Mouse (Mus musculus) myocyte (in vitro differentiated cells): ENCODE data around the gene Rnpepl1. TPM values are rescaled to one million over a fixed set of nuclear protein-coding genes. Genes with fewer than 3 reads are reported as not detected.

Experiments used
- H3K27me3 ChIP-seq: one replicate; pipeline ENCODE4 v1.6.1; 2011; ENCODE audit not compliant: control insufficient read depth, insufficient read depth, insufficient read length
- H3K36me3 ChIP-seq: one replicate; pipeline ENCODE4 v1.6.1; 2011; ENCODE audit not compliant: control insufficient read depth, insufficient read depth
- H3K4me2 ChIP-seq: one replicate; pipeline ENCODE4 v1.6.1; 2011; ENCODE audit warnings: low read depth, control low read depth
- H3K4me3 ChIP-seq: one replicate; pipeline ENCODE4 v1.5.1; 2011; ENCODE audit warnings: mild to moderate bottlenecking, control low read depth, moderate library complexity
- H3K79me2 ChIP-seq: one replicate; pipeline ENCODE4 v1.6.1; 2011; ENCODE audit not compliant: control insufficient read depth, insufficient read depth
- H3ac ChIP-seq: one replicate; pipeline ENCODE4 v1.6.1; 2011; ENCODE audit not compliant: control insufficient read depth, insufficient read length
- CEBPB ChIP-seq: IDR thresholded peaks from 2 replicates; pipeline ENCODE4 v1.6.1; 2011; ENCODE audit warnings: mild to moderate bottlenecking, moderate library complexity; ENCODE audit not compliant: poor library complexity, insufficient read depth, severe bottlenecking
- E2F4 ChIP-seq: IDR thresholded peaks from one replicate; pipeline ENCODE4 v1.6.1; 2011; ENCODE audit warnings: mild to moderate bottlenecking, control low read depth, moderate library complexity; ENCODE audit not compliant: insufficient read depth
- MAX ChIP-seq: IDR thresholded peaks from one replicate; pipeline ENCODE4 v1.6.1; 2011; ENCODE audit warnings: low read depth, mild to moderate bottlenecking, control low read depth
- MYOD1 ChIP-seq, 3 experiments: IDR thresholded peaks; one replicate each; pipeline ENCODE4 v1.6.1; 2011; ENCODE audit warnings: control low read depth in 2 of 3, low read depth in 2 of 3, mild to moderate bottlenecking in 2 of 3, moderate library complexity in 1 of 3; ENCODE audit not compliant: insufficient read length in 2 of 3, control insufficient read depth in 1 of 3
- MYOG ChIP-seq, 3 experiments: IDR thresholded peaks; one replicate each; pipeline ENCODE4 v1.6.1; 2011; ENCODE audit warnings: control low read depth in 2 of 3, low read depth in 2 of 3, mild to moderate bottlenecking in 2 of 3; ENCODE audit not compliant: insufficient read length in 2 of 3, control insufficient read depth in 1 of 3, insufficient read depth in 1 of 3
- POLR2A ChIP-seq: IDR thresholded peaks from one replicate; pipeline ENCODE4 v1.6.1; 2011; ENCODE audit warnings: low read depth, mild to moderate bottlenecking, control low read depth, moderate library complexity; ENCODE audit not compliant: insufficient read length
- POLR2AphosphoS2 ChIP-seq: IDR thresholded peaks from one replicate; pipeline ENCODE4 v1.6.1; 2011; ENCODE audit warnings: low read depth, control low read depth; ENCODE audit not compliant: insufficient read length
- REST ChIP-seq: IDR thresholded peaks from one replicate; pipeline ENCODE4 v1.6.1; 2011; ENCODE audit warnings: mild to moderate bottlenecking, control low read depth, moderate library complexity; ENCODE audit not compliant: insufficient read depth, insufficient read length
- SRF ChIP-seq: IDR thresholded peaks from one replicate; pipeline ENCODE4 v1.6.1; 2011; ENCODE audit warnings: low read depth; ENCODE audit not compliant: control insufficient read depth, insufficient read length
- TCF12 ChIP-seq: IDR thresholded peaks from one replicate; pipeline ENCODE4 v1.6.1; 2011; ENCODE audit warnings: mild to moderate bottlenecking, control low read depth; ENCODE audit not compliant: poor library complexity, insufficient read depth, severe bottlenecking
- TCF3 ChIP-seq: IDR thresholded peaks from one replicate; pipeline ENCODE4 v1.6.1; 2011; ENCODE audit warnings: low read depth, control low read depth; ENCODE audit not compliant: insufficient read length
- USF1 ChIP-seq: IDR thresholded peaks from one replicate; pipeline ENCODE4 v1.6.1; 2011; ENCODE audit warnings: low read depth, mild to moderate bottlenecking, control low read depth, moderate library complexity
- polyA plus RNA-seq: library from polyadenylated mRNA; unstranded; fragments of >200 nt; fragmentation: generic; extraction: Trizol; gene quantifications from one replicate; pipeline ENCODE4 v1.2.1, GENCODE M21; 2012; ENCODE audit warnings: missing spikeins

Rnpepl1 gene
- polyA plus RNA-seq, 1 experiment = 48.6 TPM

DNA sequence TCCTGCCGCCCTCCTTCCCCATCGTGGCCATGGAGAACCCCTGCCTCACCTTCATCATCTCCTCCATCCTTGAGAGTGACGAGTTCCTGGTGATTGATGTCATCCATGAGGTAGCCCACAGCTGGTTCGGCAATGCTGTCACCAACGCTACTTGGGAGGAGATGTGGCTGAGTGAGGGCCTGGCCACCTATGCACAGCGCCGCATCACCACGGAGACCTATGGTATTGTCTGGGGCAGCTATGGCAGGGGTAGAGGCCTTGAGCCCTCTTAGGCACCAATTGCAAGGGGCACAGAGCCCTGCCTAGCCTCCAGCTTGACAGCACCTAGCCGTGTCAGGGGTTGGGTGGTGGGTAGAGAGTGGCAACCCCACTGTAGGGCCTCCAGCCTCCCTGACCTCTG is 6.1 kb downstream of the Rnpepl1 start:
- no peaks in the 10 kb centered on the region for H3K27me3 ChIP-seq
- H3ac ChIP-seq = no peak overlapping the region
- H3K4me3 ChIP-seq = no peak overlapping the region
- H3K4me2 ChIP-seq = no peak overlapping the region
- TF ChIP-seq REST (no peak), POLR2A (no peak), TCF3 (no peak), POLR2AphosphoS2 (no peak), E2F4 (no peak), CEBPB (no peak)
- H3K36me3 ChIP-seq = peaks cover 18% of the 10 kb centered on the region
- no peaks in the 10 kb centered on the region for H3K79me2 ChIP-seq

DNA sequence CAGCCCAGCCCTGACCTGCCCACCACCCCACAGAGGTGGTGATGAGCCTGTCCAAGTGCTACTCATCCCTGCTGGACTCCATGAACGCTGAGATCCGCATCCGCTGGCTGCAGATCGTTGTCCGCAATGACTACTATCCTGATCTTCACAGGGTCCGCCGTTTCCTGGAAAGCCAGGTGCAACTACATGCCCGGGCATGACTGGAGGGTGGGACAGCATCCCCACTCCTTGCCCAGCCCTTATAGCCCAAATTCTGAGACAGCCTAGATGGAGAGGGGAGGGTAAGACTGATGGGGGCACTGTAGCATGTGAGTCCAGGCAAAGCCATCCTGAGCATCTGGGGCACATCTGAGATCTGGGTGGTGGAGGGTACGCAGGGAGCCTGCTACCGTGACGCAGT is 8.6 kb downstream of the Rnpepl1 start:
- Histone ChIP-seq H3K4me3 (no peak overlapping the region), H3K36me3 (peaks cover 18% of the 10 kb centered on the region), H3K4me2 (no peak overlapping the region), H3K27me3 (no peaks in the 10 kb centered on the region), H3ac (no peak overlapping the region), H3K79me2 (no peaks in the 10 kb centered on the region)
- TF ChIP-seq SRF (no peak), CEBPB (no peak), E2F4 (no peak), REST (no peak), MAX (no peak), POLR2AphosphoS2 (no peak)

DNA sequence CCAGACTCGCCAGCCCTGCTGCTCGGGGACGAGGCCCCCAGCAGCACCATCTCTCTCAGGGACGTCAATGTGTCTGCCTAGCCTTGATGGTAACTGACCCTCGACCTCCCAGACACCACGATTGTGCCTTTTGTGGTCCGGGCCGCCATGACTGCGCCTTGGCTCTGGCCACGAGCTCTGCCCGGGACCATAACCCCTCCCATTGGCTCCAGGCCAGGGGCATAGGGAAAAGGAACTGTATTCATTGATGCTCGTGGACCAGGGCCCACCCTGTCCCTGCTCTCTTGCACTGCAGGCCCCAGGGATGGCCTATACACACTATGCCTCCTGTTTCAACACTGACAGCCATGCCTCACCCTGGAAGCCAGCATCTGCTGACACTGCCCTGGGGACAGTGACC is 9.2 kb downstream of the Rnpepl1 start:
- no peak overlapping the region for H3ac ChIP-seq
- H3K4me2 ChIP-seq = no peak overlapping the region
- H3K4me3 ChIP-seq = no peak overlapping the region
- H3K27me3 ChIP-seq = no peaks in the 10 kb centered on the region
- no peaks in the 10 kb centered on the region for H3K79me2 ChIP-seq
- peaks cover 18% of the 10 kb centered on the region for H3K36me3 ChIP-seq
- no peak for TF ChIP-seq POLR2A
- TF ChIP-seq CEBPB = no peak
- TF ChIP-seq MYOG (IDR thresholded peaks at IDR 0.05; ENCODE audit: control insufficient read depth in 1 of 3, insufficient read depth in 1 of 3, insufficient read length in 2 of 3, low read depth in 2 of 3) = no peak
- TF ChIP-seq MAX = no peak
- TF ChIP-seq TCF12 = no peak
- TF ChIP-seq TCF3 = no peak
- no peak for TF ChIP-seq SRF
- TF ChIP-seq REST = no peak
- no peak for TF ChIP-seq USF1
- no peak for TF ChIP-seq E2F4
- TF ChIP-seq MYOD1 (IDR thresholded peaks at IDR 0.05; ENCODE audit: control insufficient read depth in 1 of 3, insufficient read length in 2 of 3, low read depth in 2 of 3) = no peak
- no peak for TF ChIP-seq POLR2AphosphoS2

DNA sequence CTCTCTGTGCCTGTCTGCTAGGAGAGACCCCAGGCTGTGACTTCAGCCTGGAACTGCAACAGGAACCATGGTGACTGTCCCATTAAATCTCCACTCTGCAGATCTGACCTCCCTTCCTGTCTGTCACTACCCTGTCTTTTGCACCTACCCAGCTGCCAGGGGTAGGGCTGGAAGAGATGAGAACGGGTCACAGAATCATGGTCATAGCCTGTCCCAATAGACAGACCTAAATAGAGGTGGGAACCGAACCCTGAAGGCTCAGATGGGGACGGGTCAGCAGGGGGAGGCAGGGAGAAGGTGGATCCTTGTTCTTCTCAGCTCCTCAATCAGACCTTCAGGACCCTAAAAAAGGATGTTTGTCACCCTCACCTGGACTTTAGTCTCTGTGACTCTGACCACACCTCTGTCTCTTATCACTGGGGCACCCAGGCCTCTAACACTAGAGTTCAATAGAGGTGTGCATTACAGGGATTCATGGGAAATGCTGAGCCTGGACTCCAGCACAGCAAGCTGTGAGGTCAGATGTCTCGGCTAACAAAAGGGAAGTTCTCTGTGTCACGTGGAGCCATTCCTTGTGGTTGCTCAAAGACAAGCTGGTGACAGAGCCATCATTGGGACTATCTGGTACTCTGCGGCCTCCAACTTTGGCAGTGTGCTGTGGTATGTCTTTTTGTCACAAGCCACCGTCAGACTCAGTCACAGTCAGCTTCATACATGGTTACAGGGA is 10.1 kb downstream of the Rnpepl1 start:
- Histone ChIP-seq H3K27me3 (no peaks in the 10 kb centered on the region), H3K4me2 (no peak overlapping the region), H3K79me2 (no peaks in the 10 kb centered on the region), H3ac (no peak overlapping the region), H3K36me3 (peaks cover 13% of the 10 kb centered on the region), H3K4me3 (no peak overlapping the region)
- TF ChIP-seq TCF12 (no peak), CEBPB (no peak), MYOG (IDR thresholded peaks at IDR 0.05; ENCODE audit: control insufficient read depth in 1 of 3, insufficient read depth in 1 of 3, insufficient read length in 2 of 3, low read depth in 2 of 3) (no peak), E2F4 (no peak), MAX (no peak), SRF (no peak), REST (no peak), POLR2A (no peak), POLR2AphosphoS2 (no peak), MYOD1 (IDR thresholded peaks at IDR 0.05; ENCODE audit: control insufficient read depth in 1 of 3, insufficient read length in 2 of 3, low read depth in 2 of 3) (no peak), TCF3 (no peak), USF1 (no peak)

DNA sequence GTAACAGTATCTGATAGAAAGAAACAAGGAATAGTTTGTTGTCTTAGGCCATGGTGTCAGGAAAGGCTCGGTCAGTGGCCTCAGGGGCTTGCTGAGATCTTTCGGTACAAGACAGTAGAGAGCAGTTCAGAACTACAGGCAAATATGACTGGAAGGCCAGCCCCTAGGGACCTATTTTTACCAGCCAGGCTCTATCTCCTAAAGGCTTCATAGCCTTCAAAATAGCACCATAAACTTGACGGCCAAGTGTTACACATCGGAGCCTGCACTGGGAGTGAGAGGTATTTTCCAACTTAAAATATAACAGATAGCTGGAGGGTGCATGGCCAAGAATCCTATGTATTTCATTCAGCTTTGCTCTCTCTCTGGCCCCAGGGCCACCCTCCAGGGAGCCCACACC is 10.9 kb downstream of the Rnpepl1 start:
- Histone ChIP-seq H3K4me2 (no peak overlapping the region), H3K79me2 (no peaks in the 10 kb centered on the region), H3K27me3 (no peaks in the 10 kb centered on the region), H3K4me3 (no peak overlapping the region), H3K36me3 (peaks cover 8% of the 10 kb centered on the region), H3ac (no peak overlapping the region)
- no peak for TF ChIP-seq TCF12
- TF ChIP-seq TCF3 = no peak
- no peak for TF ChIP-seq USF1
- no peak for TF ChIP-seq REST
- TF ChIP-seq E2F4 = no peak
- TF ChIP-seq POLR2A = no peak
- no peak for TF ChIP-seq MYOG (IDR thresholded peaks at IDR 0.05; ENCODE audit: control insufficient read depth in 1 of 3, insufficient read depth in 1 of 3, insufficient read length in 2 of 3, low read depth in 2 of 3)
- TF ChIP-seq MAX = no peak
- no peak for TF ChIP-seq CEBPB
- no peak for TF ChIP-seq POLR2AphosphoS2
- no peak for TF ChIP-seq SRF
- no peak for TF ChIP-seq MYOD1 (IDR thresholded peaks at IDR 0.05; ENCODE audit: control insufficient read depth in 1 of 3, insufficient read length in 2 of 3, low read depth in 2 of 3)
